Mouse (Mus musculus): Measurements from ENCODE around the gene Fbxw5.

The Fbxw5 gene

GRCm38 (mm10) chr2:25500576-25501405 is at the start of gene Fbxw5:
Gene Fbxw5 (plus strand): TSS chr2:25500750.
- DNase-seq: peak; percentile 87 to 91

- DNase-seq: no peak
These were observed 49.5 kb upstream of the Fbxw5 start for GRCm38 (mm10) chr2:25450853-25451647.

GRCm38 (mm10) chr2:25452951-25453350 is 47.6 kb upstream of the Fbxw5 start:
- no peak for DNase-seq

- DNase-seq: peak; percentile 70 to 87
These were observed 44.2 kb upstream of the Fbxw5 start, which contains the start of gene Clic3 for GRCm38 (mm10) chr2:25456205-25456953. Gene Clic3 (plus strand): TSS chr2:25456838.

- peak; percentile 74 to 87 for DNase-seq
These were observed 43.3 kb upstream of the Fbxw5 start for GRCm38 (mm10) chr2:25457022-25457896.

- peak; percentile 75 to 86 for DNase-seq
These were observed 41.6 kb upstream of the Fbxw5 start for GRCm38 (mm10) chr2:25458911-25459310.

GRCm38 (mm10) chr2:25460135-25460534 is 40.4 kb upstream of the Fbxw5 start:
- no peak for DNase-seq

- DNase-seq: peak; percentile 94 to 97
These were observed 39.8 kb upstream of the Fbxw5 start, which contains the start of gene Paxx for GRCm38 (mm10) chr2:25460551-25461309. Gene Paxx (minus strand): TSS chr2:25461094.

GRCm38 (mm10) chr2:25461407-25461806 is 39.1 kb upstream of the Fbxw5 start:
- peak in 1 of 2 experiments; percentile 12 for DNase-seq

- no peak for DNase-seq
These were observed 36.9 kb upstream of the Fbxw5 start for GRCm38 (mm10) chr2:25463630-25464029.

GRCm38 (mm10) chr2:25465256-25465655 is 35.3 kb upstream of the Fbxw5 start:
- DNase-seq: no peak

- DNase-seq: peak; percentile 34 to 45
These were observed 34.5 kb upstream of the Fbxw5 start for GRCm38 (mm10) chr2:25465816-25466635.

GRCm38 (mm10) chr2:25467606-25468303 is 32.8 kb upstream of the Fbxw5 start:
- no peak for DNase-seq

GRCm38 (mm10) chr2:25468962-25469915 is 31.3 kb upstream of the Fbxw5 start:
- DNase-seq: peak; percentile 28 to 56

GRCm38 (mm10) chr2:25469969-25470368 is 30.6 kb upstream of the Fbxw5 start, which contains the start of gene Ptgds:
Gene Ptgds (minus strand): TSS chr2:25470046.
- no peak for DNase-seq

GRCm38 (mm10) chr2:25472550-25472949 is 28.0 kb upstream of the Fbxw5 start:
- DNase-seq: no peak

GRCm38 (mm10) chr2:25477541-25477940 is 23.0 kb upstream of the Fbxw5 start:
- no peak for DNase-seq
